Mouse (Mus musculus) thymus, adult 2 months (tissue): Measurements from ENCODE around the gene Apoa5. TPM values are rescaled to one million over a fixed set of nuclear protein-coding genes. Genes with fewer than 3 reads are reported as not detected.
A peak's percentile ranks its signal among the peaks of the same experiment; 100 is the strongest.

Experiments used
- DNase-seq: peaks from one replicate; pipeline ENCODE4 v3.0.0; 2021
- H3K27ac ChIP-seq: fragments of 200-500 bp; 2 replicates; pipeline ENCODE4 v1.5.1; 2012; ENCODE audit warnings: low read length, control low read depth; ENCODE audit not compliant: control insufficient read depth, insufficient read depth
- H3K27me3 ChIP-seq: fragments of 200-500 bp; 2 replicates; pipeline ENCODE4 v1.6.1; 2012; ENCODE audit warnings: mild to moderate bottlenecking, low read length, moderate library complexity, mixed read lengths; ENCODE audit not compliant: control insufficient read depth, insufficient read depth
- H3K36me3 ChIP-seq: fragments of 200-500 bp; 2 replicates; pipeline ENCODE4 v1.6.1; 2012; ENCODE audit warnings: mild to moderate bottlenecking, low read length, moderate library complexity; ENCODE audit not compliant: control insufficient read depth, insufficient read depth
- H3K4me1 ChIP-seq: fragments of 200-500 bp; replicated peaks from 2 replicates; pipeline ENCODE4 v1.6.1; 2012; ENCODE audit warnings: low read length; ENCODE audit not compliant: control insufficient read depth, insufficient read depth
- H3K4me3 ChIP-seq: fragments of 200-500 bp; 2 replicates; pipeline ENCODE4 v1.5.1; 2012; ENCODE audit warnings: mild to moderate bottlenecking, low read length, control low read depth, moderate library complexity; ENCODE audit not compliant: control insufficient read depth, insufficient read depth
- CTCF ChIP-seq: fragments of 200-500 bp; IDR thresholded peaks from 2 replicates; pipeline ENCODE4 v1.5.1; 2012; ENCODE audit warnings: mild to moderate bottlenecking, control low read depth, low read length, moderate library complexity, borderline replicate concordance; ENCODE audit not compliant: control insufficient read depth, poor library complexity, insufficient read depth; ENCODE audit errors: extremely low read depth
- POLR2A ChIP-seq: fragments of 200-500 bp; IDR thresholded peaks from 2 replicates; pipeline ENCODE4 v1.6.1; 2012; ENCODE audit warnings: mild to moderate bottlenecking, low read length, control low read depth, moderate library complexity; ENCODE audit not compliant: control insufficient read depth, poor library complexity, insufficient read depth; ENCODE audit errors: extremely low read depth
- WGBS: fragments of 180-500 bp; shearing (Covaris S2); methylation state at CpG from one replicate; pipeline ENCODE4 v1.1.7; 2018; 5-methylcytosine and 5-hydroxymethylcytosine counted together
- polyA plus RNA-seq: library from polyadenylated mRNA; depleted of rRNA; stranded (reverse); fragments of >200 nt; gene quantifications from 2 replicates; pipeline ENCODE4 v1.2.3, GENCODE M21; 2012

The Apoa5 gene
- polyA plus RNA-seq, 1 experiment, result 0.09 TPM

DNA sequence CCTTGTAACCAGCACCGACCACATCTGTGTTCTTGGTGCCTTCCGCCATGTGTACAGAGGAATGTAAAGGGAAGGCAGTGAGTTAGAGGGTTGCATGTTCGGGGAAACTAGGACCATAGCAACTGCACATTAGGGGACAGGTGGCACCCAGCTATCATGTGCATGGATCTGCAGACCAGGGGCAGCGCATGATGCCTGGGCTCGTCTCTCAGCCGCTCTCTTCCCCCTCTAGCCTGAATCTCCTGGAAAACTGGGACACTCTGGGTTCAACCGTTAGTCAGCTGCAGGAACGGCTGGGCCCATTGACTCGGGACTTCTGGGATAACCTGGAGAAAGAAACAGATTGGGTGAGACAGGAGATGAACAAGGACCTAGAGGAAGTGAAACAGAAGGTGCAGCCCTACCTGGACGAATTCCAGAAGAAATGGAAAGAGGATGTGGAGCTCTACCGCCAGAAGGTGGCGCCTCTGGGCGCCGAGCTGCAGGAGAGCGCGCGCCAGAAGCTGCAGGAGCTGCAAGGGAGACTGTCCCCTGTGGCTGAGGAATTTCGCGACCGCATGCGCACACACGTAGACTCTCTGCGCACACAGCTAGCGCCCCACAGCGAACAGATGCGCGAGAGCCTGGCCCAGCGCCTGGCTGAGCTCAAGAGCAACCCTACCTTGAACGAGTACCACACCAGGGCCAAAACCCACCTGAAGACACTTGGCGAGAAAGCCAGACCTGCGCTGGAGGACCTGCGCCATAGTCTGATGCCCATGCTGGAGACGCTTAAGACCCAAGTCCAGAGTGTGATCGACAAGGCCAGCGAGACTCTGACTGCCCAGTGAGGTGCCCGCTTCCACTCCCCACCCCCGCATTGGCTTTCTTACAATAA is 38.6 kb upstream of the Apoa5 start:
- no peaks in the 10 kb centered on the region for H3K27me3 ChIP-seq
- TF ChIP-seq CTCF, result peak; percentile 72; the same call in 1 of the 2 replicates
- no peak for TF ChIP-seq POLR2A
- H3K4me1 ChIP-seq, result peaks cover 5% of the 10 kb centered on the region
- WGBS, result 21% methylated on average over 37 of the region's 37 CpGs
- H3K36me3 ChIP-seq, result no peaks in the 10 kb centered on the region
- peak; percentile 41 for DNase-seq
- no peak overlapping the region for H3K27ac ChIP-seq
- peak overlapping the region; percentile 22; the same call in 1 of the 2 replicates for H3K4me3 ChIP-seq

GRCm38 (mm10) chr9:46230450-46230975 is 37.9 kb upstream of the Apoa5 start:
- Histone ChIP-seq H3K4me3 (no peak overlapping the region), H3K27me3 (no peaks in the 10 kb centered on the region), H3K27ac (no peak overlapping the region), H3K36me3 (no peaks in the 10 kb centered on the region), H3K4me1 (peaks cover 5% of the 10 kb centered on the region)
- 59% methylated on average over 13 of the region's 13 CpGs for WGBS
- DNase-seq, result no peak
- TF ChIP-seq POLR2A, result no peak
- no peak for TF ChIP-seq CTCF

DNA sequence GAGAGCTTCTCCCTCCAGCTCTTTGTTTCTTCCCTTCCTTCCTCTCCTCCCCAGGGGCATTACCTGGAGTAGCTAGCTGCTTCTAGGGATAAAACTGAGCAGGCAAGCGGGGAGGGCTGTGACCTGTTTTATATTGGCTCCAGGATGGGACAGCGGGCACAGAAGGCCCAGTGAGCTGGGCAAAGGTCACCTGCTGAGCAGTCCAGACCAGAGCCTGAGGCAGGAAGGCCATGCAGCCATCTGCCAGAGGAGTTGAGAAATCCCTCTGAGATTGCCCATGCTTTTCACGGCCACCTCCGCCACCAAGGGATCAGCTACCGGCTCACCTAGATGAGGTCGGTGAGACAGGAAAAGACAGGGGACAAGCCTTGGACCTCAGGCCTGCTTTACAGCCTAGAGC is 33.2 kb upstream of the Apoa5 start:
- 90% methylated on average over 6 of the region's 6 CpGs for WGBS
- no peak for DNase-seq
- H3K27me3 ChIP-seq, result no peaks in the 10 kb centered on the region
- no peak for TF ChIP-seq POLR2A
- TF ChIP-seq CTCF, result no peak
- no peaks in the 10 kb centered on the region for H3K36me3 ChIP-seq
- peaks cover 2% of the 10 kb centered on the region for H3K4me1 ChIP-seq
- no peak overlapping the region for H3K4me3 ChIP-seq
- no peak overlapping the region for H3K27ac ChIP-seq

DNA sequence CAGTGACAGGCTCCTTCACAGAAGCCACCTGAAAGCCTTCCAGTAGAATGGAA is 33.0 kb upstream of the Apoa5 start, which contains the start of gene Apoc3:
Gene Apoc3 (minus strand): TSS at position 41 of the 53 bp plus-strand sequence.
- TF ChIP-seq CTCF (no peak), POLR2A (no peak)
- no peaks in the 10 kb centered on the region for H3K27me3 ChIP-seq
- H3K4me1 ChIP-seq, result peaks cover under 1% of the 10 kb centered on the region; the same call in 1 of the 2 replicates
- H3K4me3 ChIP-seq, result no peak within 1 kb of the TSS
- no peak for DNase-seq
- H3K27ac ChIP-seq, result no peak within 1 kb of the TSS
- no peaks in the 10 kb centered on the region for H3K36me3 ChIP-seq

- Histone ChIP-seq H3K27me3 (no peaks in the 10 kb centered on the region), H3K4me1 (no peaks in the 10 kb centered on the region), H3K27ac (no peak overlapping the region), H3K36me3 (no peaks in the 10 kb centered on the region), H3K4me3 (no peak overlapping the region)
- WGBS, result 86% methylated on average over 4 of the region's 4 CpGs
- no peak for DNase-seq
- TF ChIP-seq POLR2A (no peak), CTCF (no peak)
These were observed 32.8 kb upstream of the Apoa5 start for GRCm38 (mm10) chr9:46235649-46236048.

- Histone ChIP-seq H3K4me1 (no peaks in the 10 kb centered on the region), H3K27me3 (no peaks in the 10 kb centered on the region), H3K27ac (no peak overlapping the region), H3K4me3 (no peak overlapping the region), H3K36me3 (no peaks in the 10 kb centered on the region)
- WGBS, result 92% methylated on average over 7 of the region's 7 CpGs
- no peak for TF ChIP-seq CTCF
- TF ChIP-seq POLR2A, result no peak
- DNase-seq, result no peak
These were observed 29.6 kb upstream of the Apoa5 start for GRCm38 (mm10) chr9:46238850-46239249.

- Histone ChIP-seq H3K27ac (no peak within 1 kb of the TSS), H3K4me1 (no peaks in the 10 kb centered on the region), H3K36me3 (no peaks in the 10 kb centered on the region), H3K27me3 (no peaks in the 10 kb centered on the region), H3K4me3 (no peak within 1 kb of the TSS)
- no peak for DNase-seq
- TF ChIP-seq CTCF (no peak), POLR2A (no peak)
- WGBS, result 76% methylated on average over 7 of the region's 7 CpGs
These were observed 27.8 kb upstream of the Apoa5 start, which contains the start of gene Apoa4 for GRCm38 (mm10) chr9:46240526-46241153. TSS of gene Apoa4 (plus strand) at chr9:46240696.
